Mouse (Mus musculus): Measurements from ENCODE around the gene 1810049J17Rik.
"Not testable (repeated sequence)": the region's sequence is repeated elsewhere in the genome, so short reads cannot be mapped to it uniquely, and the experiment has no call there.

The 1810049J17Rik gene

DNA sequence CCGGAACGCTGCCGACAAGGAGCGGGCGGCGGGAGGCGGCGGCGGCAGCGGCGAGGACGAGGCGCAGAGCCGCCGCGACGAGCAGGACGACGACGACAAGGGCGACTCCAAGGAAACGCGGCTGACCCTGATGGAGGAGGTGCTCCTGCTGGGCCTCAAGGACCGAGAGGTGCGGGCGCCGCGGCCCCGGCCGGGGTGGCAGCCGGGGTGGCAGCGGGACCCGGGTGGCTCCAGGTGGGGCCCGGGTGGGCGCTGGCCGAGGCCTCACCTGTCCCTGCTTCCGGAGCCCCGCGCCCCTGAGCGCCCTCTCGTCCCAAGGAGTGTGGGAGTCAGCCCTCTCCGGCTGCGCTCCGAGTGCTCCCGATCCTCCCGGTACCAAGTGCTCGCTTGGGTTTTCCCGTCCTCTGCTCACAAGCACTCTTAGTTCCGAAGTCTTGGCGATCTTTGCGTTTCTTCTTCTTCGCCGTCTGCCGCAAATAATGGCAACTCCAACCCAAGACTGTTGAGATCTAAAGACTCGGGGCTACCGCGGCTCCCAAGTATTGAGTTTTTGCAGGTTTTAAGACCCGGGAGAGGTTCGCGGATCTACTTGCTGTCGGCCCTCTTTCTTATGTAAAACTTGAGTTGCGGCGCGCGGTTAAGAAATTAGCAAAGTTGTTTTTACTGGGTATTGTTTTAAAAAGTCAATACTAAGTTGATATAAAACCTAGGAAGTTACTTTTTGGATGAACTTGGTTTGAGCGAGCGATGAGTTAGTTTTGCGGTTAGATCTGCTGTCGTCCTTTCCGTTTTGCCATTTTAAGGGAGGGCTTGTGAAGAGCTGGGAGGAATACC is at the start of gene 1810049J17Rik:
Gene 1810049J17Rik, minus strand, starts transcription at position 112 of the 834 bp plus-strand sequence.
- peak; percentile 74 to 90 for DNase-seq (ENCODE audit: inconsistent age in 2 of 2, low spot score in 1 of 2)

- peak; percentile 63 to 87 for DNase-seq (ENCODE audit: inconsistent age in 2 of 2, low spot score in 1 of 2)
These were observed 49.5 kb upstream of the 1810049J17Rik start for GRCm38 (mm10) chr15:12371183-12371582.

DNA sequence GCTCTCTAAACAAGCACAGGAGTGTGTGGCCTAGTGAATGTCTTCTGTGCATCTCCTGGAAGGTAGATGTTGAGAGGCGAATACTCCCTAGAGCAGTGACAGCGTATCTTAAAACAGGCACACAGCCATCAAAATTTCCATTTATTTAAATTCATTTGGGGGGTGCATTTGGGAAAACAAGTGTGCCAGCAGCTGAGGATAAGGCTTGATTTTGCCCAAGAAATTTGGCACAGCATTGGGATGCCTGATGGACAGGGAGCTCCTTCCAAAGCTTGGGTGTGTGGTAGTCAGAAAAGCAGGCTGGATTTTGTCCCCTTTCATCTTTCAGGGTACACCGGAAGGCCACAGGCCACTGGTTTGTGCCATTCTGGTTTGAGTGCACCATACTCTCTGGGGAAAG is 48.4 kb upstream of the 1810049J17Rik start:
- no peak for DNase-seq (ENCODE audit: inconsistent age in 2 of 2, low spot score in 1 of 2)

- DNase-seq (ENCODE audit: inconsistent age in 2 of 2, low spot score in 1 of 2): no peak
These were observed 47.2 kb upstream of the 1810049J17Rik start for GRCm38 (mm10) chr15:12368850-12369249.

DNA sequence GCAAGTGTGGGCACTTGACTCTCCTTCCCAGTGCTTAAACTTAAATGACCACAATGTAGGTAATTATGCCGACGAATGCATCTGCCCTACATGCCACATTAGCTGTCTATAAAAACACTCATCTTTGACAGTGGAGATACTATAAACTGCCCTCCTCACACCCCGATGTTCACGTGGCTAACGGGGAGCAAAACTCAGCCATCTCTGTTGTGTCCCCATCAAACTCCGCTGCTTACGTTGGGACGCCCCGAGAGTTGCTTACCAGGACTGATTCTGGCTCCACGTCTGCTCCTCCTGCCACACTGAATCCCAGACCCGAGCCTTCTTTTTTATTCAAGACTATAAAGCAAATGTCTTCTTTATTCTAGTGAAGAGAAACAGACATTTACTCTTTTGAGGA is 46.7 kb upstream of the 1810049J17Rik start:
- DNase-seq (ENCODE audit: inconsistent age in 2 of 2, low spot score in 1 of 2): no peak

- peak; percentile 40 to 65 for DNase-seq (ENCODE audit: inconsistent age in 2 of 2, low spot score in 1 of 2)
These were observed 45.8 kb upstream of the 1810049J17Rik start for GRCm38 (mm10) chr15:12367306-12368080.

- not testable (repeated sequence) for DNase-seq (ENCODE audit: inconsistent age in 2 of 2, low spot score in 1 of 2)
These were observed 45.0 kb upstream of the 1810049J17Rik start for GRCm38 (mm10) chr15:12366580-12367305.

GRCm38 (mm10) chr15:12366072-12366469 is 44.4 kb upstream of the 1810049J17Rik start:
- peak in 1 of 2 experiments; percentile 48 for DNase-seq (ENCODE audit: inconsistent age in 2 of 2, low spot score in 1 of 2)

DNA sequence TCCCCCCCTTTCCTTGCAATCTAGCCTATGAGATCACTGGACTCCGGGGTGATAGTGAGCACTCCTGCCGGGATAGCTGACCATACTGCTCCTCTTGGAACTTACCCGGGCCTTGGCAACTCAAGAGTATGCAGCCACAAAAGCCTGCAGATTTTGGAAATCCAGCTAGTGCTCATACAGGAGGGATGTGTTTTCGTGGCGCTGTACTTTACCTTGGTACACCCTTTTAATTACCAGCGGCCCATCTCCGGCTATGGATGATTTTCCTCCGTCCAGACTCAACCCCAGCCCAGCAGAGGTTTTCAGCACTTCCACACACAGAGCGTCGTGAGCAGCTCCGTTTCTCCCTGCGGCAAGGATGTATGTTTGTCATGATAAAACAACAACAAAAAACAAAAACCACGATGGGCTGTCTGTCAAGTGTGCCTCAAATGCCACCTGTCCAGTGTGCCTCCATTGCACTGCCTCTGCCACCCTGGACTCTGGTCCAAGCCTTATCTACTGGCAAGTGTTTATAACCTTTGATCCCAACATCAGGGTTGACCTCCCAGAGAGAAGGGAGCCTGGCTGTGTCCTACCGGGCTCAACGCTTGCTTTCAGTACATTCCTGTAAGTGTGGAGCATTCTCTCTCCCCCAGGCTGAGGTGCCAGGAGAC is 43.8 kb upstream of the 1810049J17Rik start:
- no peak for DNase-seq (ENCODE audit: inconsistent age in 2 of 2, low spot score in 1 of 2)

- no peak for DNase-seq (ENCODE audit: inconsistent age in 2 of 2, low spot score in 1 of 2)
These were observed 42.4 kb upstream of the 1810049J17Rik start for GRCm38 (mm10) chr15:12364096-12364495.

DNA sequence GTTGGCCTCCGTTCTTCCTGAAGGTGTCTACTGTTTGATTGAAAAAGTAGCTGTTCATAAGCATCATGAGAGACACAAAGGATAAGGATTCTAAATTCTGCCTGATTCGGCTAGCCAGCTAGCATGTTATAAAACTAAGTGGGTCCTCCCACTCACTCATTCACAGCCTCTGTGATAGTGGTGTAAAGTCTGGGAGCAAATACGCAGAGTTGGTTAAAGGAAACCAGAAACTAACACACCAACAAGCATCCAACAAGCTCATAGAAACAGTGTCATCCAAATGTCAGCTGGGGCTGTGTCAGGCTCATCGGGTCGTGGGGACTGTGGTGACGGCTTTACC is 41.0 kb upstream of the 1810049J17Rik start:
- no peak for DNase-seq (ENCODE audit: inconsistent age in 2 of 2, low spot score in 1 of 2)

GRCm38 (mm10) chr15:12362001-12362700 is 40.5 kb upstream of the 1810049J17Rik start:
- DNase-seq (ENCODE audit: inconsistent age in 2 of 2, low spot score in 1 of 2): no peak

DNA sequence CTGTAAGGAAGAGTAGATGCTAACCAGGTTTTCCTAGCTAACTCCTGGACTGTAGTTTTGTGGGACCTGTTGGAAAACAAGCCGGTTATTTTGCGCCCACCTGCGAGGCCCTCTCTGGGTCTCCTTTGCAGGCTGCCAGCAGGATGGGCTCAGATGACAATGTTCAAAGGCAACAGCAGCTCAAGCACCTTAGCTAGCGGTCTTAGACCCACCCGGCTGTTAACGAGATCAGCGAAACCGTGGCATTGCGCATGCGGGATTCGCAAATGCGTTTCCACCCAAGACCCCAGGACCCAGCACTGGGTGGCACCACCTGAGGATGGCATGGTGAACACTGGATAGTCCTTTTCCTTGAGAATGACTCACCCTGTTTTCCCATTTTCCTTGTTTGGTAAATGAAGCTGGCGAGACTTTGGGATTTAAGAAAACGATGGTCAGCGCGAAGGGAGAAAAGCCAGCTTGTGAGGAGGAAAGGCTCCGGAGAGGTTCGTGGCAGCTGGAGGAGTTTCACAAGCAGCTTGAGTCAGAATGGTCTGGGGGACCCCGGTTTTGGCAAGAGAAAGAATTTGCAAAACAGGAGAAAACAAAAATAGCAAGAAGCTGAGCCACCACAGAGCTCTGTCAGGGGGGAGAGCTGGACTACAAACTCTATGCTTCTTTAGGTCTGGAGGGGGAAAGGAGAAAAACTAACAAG is 39.0 kb upstream of the 1810049J17Rik start:
- DNase-seq (ENCODE audit: inconsistent age in 2 of 2, low spot score in 1 of 2): no peak

DNA sequence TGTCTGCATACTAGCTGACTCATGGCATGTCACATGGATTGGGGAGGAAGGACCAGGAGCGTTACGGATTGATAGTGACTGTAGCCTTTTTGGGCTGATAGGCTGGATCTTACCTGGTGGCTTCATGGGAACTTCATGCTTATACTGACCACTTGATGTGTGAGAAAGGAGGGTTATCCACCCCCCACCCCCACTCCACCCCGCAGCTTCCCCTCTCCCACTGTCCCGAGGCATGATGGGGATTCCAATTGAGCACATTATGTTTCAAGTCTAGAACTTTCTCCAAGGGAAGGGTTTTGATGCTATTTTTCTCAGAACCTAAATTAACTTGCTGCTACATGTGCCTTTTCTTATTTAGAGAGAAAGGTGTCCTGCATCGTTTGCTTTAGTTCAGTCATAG is 36.7 kb upstream of the 1810049J17Rik start:
- DNase-seq (ENCODE audit: inconsistent age in 2 of 2, low spot score in 1 of 2): no peak

DNA sequence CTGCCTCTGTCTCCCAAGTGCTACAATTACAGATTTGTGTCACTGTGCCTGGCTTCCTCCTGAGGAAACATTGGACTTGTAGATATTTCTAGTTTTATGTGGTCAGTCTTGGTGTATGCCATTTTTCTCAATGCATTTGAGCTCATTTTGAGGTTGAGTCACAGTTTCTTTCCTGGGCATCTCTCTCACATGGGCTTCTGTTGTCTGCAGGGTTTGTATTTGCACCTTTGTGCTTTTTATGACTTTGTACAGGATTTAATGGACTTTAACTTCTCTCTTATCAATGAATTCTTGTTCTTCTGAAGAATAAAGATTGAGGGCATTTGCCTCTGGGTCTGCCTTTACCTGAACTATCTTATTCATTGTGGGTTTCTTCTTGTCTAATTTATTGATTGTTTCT is 35.8 kb upstream of the 1810049J17Rik start:
- DNase-seq (ENCODE audit: inconsistent age in 2 of 2, low spot score in 1 of 2): no peak

- DNase-seq (ENCODE audit: inconsistent age in 2 of 2, low spot score in 1 of 2): no peak
These were observed 34.2 kb upstream of the 1810049J17Rik start for GRCm38 (mm10) chr15:12355907-12356306.

DNA sequence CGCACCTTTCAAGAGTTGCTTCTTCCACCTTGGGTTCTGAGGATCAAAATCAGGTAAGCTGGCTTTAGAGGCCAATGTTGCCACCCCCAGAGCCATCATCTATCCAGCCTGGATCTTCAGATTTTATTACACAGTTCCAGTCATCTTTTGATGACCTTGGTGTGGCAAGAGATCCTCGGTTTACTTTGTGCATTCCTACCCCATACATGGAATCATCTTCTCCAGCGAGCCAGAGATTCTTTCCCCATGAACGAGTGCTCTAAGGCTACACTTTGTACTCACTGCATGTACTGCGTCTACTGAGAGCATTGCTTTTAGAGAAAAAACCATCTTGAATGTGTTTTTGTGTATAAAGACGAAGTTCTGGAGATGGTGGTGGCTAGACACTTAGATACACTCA is 33.6 kb upstream of the 1810049J17Rik start:
- DNase-seq (ENCODE audit: inconsistent age in 2 of 2, low spot score in 1 of 2): no peak

GRCm38 (mm10) chr15:12354281-12354810 is 32.6 kb upstream of the 1810049J17Rik start:
- no peak for DNase-seq (ENCODE audit: inconsistent age in 2 of 2, low spot score in 1 of 2)

- DNase-seq (ENCODE audit: inconsistent age in 2 of 2, low spot score in 1 of 2): no peak
These were observed 29.8 kb upstream of the 1810049J17Rik start for GRCm38 (mm10) chr15:12351470-12351869.

GRCm38 (mm10) chr15:12349840-12350239 is 28.1 kb upstream of the 1810049J17Rik start:
- no peak for DNase-seq (ENCODE audit: inconsistent age in 2 of 2, low spot score in 1 of 2)

Data from adrenal gland, adult (tissue).